Mouse (Mus musculus): ENCODE measurements at regions not wholly inside any gene's neighbourhood (a gene's known extent, or its start where the extent isn't known, plus 50 kb on each side); places are given as distances from the start of the nearest gene placed in this dataset.

DNA sequence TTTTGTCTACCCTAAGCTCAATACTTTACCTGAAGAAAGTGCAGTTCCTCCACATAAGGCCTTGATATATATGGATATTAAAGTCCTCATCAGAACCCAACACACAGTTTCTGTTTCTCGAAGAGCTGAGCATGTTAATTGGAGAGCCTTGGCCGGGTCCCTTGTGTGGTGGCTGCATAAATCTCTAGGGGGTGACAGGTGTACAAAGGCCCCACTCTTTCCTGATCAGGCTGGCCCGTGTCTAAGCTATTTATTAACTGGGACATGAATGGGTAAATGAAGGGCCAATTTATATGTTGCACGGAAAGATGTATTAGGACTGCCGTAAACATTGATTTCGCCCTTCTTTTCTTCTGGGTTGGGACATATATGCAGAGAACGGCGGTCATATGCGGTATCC lies 136.8 kb downstream of the Tex29 start:
- no peak for ATAC-seq
- in situ Hi-C loops (cut with MboI; ENCODE audit: low pct_unique_long_range_greater_than_20kb), result no loop called here
- CTCF ChIA-PET, result interaction anchor here (1.3 kb wide), 1 partner anchor 34 kb away, joined by 3 read pairs; no protein-coding TSS in a partner anchor
- POLR2A ChIA-PET, result no interaction called here
- H3K27me3 ChIP-seq, result peaks cover 12% of the 10 kb centered on the region
- no peak for TF ChIP-seq CTCF (IDR thresholded peaks at IDR 0.05)
- DNase-seq (ENCODE audit: low read depth, low spot score), result no peak

DNA sequence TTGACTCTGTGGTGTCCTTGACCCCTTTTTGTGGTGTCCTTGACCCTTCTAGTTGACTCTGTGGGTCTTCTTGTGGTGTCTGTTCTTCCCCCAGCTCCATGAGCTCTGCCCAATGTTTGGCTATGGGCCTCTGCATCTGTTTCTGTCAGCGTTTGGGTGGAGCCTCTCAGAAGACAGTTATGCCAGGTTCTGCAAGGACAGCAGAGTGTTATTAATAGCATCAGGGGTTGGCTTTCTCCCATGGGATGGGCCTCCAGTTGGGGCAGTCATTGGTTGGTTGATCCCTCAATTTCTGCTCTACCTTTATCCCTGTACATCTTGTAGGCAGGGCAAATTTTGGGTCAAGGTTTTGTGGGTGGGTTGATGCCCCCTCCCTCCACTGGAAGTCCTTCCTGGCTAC lies 138.8 kb downstream of the Tex29 start:
- DNase-seq (ENCODE audit: low read depth, low spot score), result no peak

DNA sequence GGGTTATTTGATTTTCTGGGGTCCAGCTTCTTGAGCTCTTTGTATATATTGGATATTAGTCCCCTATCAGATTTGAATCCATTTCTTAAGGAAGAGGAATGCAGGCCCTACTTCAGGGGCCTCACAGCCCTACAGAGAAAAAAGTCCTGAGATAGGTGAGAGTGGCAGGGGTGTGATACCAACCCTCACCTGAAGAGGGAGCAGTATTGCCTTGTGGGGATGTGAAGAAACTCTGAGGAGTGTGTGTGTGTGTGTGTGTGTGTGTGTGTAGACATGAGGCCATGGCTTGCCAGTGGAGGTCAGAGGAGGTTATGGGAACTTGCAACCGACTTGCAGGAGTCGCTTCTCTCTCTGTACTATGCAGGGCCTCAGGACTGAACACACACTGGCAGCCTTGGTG lies 141.2 kb downstream of the Tex29 start:
- DNase-seq (ENCODE audit: low read depth, low spot score) (no peak), ATAC-seq (no peak)
- peak; percentile 68 for TF ChIP-seq CTCF (IDR thresholded peaks at IDR 0.05)
- peaks cover 11% of the 10 kb centered on the region for H3K27me3 ChIP-seq
- ChIA-PET CTCF (no interaction called here), POLR2A (no interaction called here)
- in situ Hi-C loops (cut with MboI; ENCODE audit: low pct_unique_long_range_greater_than_20kb), result no loop called here

More for the DNA sequence above, 138.8 kb downstream of the Tex29 start:
- in situ Hi-C loops (cut with MboI; ENCODE audit: low pct_unique_long_range_greater_than_20kb), result no loop called here
- no peak for TF ChIP-seq CTCF (IDR thresholded peaks at IDR 0.05)
- H3K27me3 ChIP-seq, result peaks cover 11% of the 10 kb centered on the region
- ChIA-PET CTCF (no interaction called here), POLR2A (no interaction called here)
- no peak for ATAC-seq

DNA sequence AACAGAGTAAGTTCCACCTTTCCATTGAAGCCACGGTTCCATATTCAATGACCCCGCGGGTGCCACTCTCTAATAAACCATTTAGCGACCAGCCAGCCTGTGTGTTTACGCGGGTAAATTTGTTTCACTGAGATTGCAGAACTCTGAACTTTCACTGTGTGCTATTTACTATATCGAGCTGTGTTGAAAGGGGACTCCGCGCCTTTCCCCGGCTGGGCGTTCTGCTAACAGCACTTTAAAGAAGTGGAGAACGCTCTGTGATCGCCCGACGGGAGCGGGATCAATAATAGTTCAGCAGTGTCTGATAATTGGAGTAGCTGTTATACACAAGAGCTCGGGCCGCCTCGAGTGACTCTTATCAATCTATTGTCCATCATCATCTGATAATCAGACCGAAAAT lies 149.8 kb downstream of the Tex29 start:
- ChIA-PET POLR2A (no interaction called here), CTCF (interaction anchor here (0.7 kb wide), 1 partner anchor 20 kb away, joined by 3 read pairs; no protein-coding TSS in a partner anchor)
- peaks cover 32% of the 10 kb centered on the region for H3K27me3 ChIP-seq
- TF ChIP-seq CTCF (IDR thresholded peaks at IDR 0.05), result no peak
- in situ Hi-C loops (cut with MboI; ENCODE audit: low pct_unique_long_range_greater_than_20kb), result no loop called here
- ATAC-seq, result no peak
- DNase-seq (ENCODE audit: low read depth, low spot score), result no peak

DNA sequence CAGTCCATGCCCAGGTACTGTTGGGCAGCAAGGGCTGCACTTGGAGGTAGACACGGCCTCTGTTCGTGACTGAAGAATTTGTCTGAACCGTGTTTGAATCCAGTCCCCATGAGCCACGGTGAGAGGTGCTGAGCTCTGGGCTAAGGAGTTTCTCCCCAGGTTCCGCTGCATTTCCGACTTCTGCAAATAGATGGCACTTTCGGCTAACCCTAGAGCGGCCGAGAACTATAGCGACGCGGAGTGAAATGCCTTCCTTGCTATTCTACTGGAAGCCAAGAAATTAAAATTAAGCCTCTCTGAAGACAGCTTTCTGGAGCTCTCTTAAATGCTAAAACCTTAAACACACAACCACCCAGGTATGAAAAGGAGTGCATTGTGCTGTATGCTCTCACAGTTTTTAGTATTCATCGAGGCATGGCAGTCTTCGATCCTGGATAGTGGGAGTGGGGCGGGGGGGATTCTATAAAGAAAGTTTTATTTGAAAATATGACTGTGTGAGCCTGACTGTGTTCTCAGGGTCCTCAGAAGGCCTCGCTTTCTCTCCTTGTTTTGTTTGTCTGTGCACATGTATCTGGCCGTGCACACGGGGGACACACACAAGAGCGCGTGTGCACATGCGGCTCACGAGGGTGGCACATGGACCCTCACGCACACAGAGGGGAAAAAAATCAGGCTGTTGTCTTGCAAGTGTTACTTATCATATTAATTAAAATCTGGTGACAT lies 159.6 kb downstream of the Tex29 start:
- ChIA-PET CTCF (interaction anchor here (0.7 to 2.5 kb wide), 7 partner anchors 11 to 606 kb away, joined by 3 to 11 read pairs (median 5); no protein-coding TSS in a partner anchor), POLR2A (no interaction called here)
- peak; percentile 38 for ATAC-seq
- peak; percentile 82 for TF ChIP-seq CTCF (IDR thresholded peaks at IDR 0.05)
- in situ Hi-C loops (cut with MboI; ENCODE audit: low pct_unique_long_range_greater_than_20kb), result loop anchor here (5.0 kb wide), 1 partner anchor 562 kb away; no protein-coding TSS in a partner anchor
- peaks cover 20% of the 10 kb centered on the region for H3K27me3 ChIP-seq
- no peak for DNase-seq (ENCODE audit: low read depth, low spot score)

DNA sequence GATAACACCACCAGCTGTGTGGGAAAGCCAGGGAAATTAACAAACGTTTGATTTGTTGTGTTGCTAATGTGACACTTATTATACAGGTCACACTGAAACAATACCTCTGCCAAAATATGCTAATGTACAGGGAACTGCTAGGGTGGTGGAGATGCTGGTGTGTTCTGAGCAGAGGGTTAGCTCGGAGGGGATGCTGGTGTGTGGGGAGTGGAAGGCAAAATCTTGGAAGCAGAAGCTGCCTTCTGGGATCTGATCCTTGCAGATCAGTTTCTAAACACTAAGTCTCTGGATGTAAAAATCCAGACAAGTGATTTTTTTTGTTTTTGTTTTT lies 160.2 kb downstream of the Tex29 start:
- ATAC-seq, result no peak
- in situ Hi-C loops (cut with MboI; ENCODE audit: low pct_unique_long_range_greater_than_20kb), result no loop called here
- ChIA-PET CTCF (interaction anchor here (0.7 to 2.5 kb wide), 7 partner anchors 12 to 605 kb away, joined by 3 to 11 read pairs (median 5); no protein-coding TSS in a partner anchor), POLR2A (no interaction called here)
- TF ChIP-seq CTCF (IDR thresholded peaks at IDR 0.05), result no peak
- H3K27me3 ChIP-seq, result peaks cover 20% of the 10 kb centered on the region
- DNase-seq (ENCODE audit: low read depth, low spot score), result no peak

DNA sequence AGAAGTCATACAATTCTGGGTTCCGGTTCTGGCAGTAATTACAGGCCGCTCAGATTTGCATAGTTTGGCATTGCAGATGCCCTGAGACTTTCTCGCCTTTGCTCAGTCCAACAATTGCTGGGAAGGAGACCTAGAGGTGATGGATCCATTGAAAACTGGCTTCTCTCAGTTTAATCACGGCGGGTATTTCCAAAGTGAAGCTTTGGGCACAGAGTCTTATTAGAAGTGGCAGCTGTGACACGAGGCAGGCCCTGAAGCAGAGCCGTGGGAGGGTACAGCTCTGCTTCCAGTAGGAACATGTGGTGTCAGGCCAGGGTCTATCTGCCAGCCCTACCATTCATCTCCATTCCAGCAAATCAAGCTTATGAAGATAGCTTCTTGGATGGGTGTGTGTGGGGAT lies 164.0 kb downstream of the Tex29 start:
- ChIA-PET POLR2A (no interaction called here), CTCF (no interaction called here)

DNA sequence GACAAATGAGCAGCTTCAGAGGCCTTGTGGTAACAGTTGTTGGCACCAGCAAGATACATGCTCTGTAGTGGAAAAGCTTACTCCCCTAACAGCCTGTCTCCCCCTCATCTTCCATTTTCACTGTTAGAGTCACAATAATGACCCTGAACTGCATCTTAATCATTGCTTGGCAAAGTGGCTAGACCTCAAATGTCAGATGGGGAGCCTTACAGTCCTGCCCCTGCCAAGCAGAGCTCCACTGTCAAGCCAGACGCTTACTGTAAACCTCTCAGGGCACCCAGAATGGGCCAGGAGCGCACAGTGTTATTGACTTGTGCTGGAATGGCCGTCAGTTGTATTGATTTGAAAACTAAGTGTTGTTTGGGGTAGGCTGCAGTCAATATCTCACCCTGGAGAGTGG lies 172.5 kb downstream of the Tex29 start:
- TF ChIP-seq CTCF (IDR thresholded peaks at IDR 0.05), result no peak
- DNase-seq (ENCODE audit: low read depth, low spot score), result no peak
- ChIA-PET POLR2A (no interaction called here), CTCF (no interaction called here)
- ATAC-seq, result no peak
- in situ Hi-C loops (cut with MboI; ENCODE audit: low pct_unique_long_range_greater_than_20kb), result no loop called here
- peaks cover 5% of the 10 kb centered on the region for H3K27me3 ChIP-seq

More for the DNA sequence above, 164.0 kb downstream of the Tex29 start:
- in situ Hi-C loops (cut with MboI; ENCODE audit: low pct_unique_long_range_greater_than_20kb), result no loop called here
- H3K27me3 ChIP-seq, result peaks cover 3% of the 10 kb centered on the region
- DNase-seq (ENCODE audit: low read depth, low spot score) (no peak), ATAC-seq (no peak)
- no peak for TF ChIP-seq CTCF (IDR thresholded peaks at IDR 0.05)

DNA sequence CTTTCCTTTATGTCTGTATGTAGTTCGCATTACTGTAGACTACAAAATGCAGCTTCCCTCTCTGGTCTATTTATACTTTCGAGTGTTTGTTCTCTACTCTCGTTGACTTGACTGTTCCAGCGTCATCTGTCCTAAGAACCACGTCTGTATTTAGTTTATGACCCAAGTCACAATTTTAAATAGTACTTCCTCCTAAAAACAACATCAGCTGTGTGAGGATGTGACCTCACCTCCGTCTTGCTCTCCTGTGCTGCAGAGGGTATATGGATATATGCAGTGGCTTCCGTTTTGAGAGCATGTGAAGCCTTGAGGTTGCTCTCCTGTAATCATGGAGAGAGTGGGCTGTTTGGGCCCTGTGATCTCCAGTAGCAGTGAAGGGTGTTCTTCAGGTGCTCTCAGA lies 177.5 kb downstream of the Tex29 start:
- ChIA-PET POLR2A (no interaction called here), CTCF (no interaction called here)
- no peak for ATAC-seq
- no peak for TF ChIP-seq CTCF (IDR thresholded peaks at IDR 0.05)
- in situ Hi-C loops (cut with MboI; ENCODE audit: low pct_unique_long_range_greater_than_20kb), result no loop called here
- DNase-seq (ENCODE audit: low read depth, low spot score), result no peak
- H3K27me3 ChIP-seq, result peaks cover 5% of the 10 kb centered on the region

DNA sequence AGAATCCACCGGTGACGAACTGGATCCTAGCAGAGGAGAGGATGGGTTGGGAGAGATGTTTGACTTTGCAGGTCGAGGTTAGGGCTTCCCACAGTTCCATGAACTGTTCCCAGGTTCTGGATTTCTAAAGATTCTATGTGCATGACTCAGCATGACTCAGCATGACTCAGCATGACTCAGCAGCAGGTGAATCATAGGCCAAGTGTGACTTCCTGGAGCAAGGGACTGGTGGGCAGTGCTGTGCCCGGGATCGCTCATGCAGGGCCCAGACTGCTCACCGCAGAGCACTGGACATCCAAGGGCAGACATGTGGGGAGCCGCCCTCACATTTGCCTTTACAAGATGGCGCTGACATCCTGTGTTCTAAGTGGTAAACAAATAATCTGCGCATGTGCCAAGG lies 179.0 kb downstream of the Tex29 start:
- no peak for TF ChIP-seq CTCF (IDR thresholded peaks at IDR 0.05)
- peak; percentile 19 for DNase-seq (ENCODE audit: low read depth, low spot score)

DNA sequence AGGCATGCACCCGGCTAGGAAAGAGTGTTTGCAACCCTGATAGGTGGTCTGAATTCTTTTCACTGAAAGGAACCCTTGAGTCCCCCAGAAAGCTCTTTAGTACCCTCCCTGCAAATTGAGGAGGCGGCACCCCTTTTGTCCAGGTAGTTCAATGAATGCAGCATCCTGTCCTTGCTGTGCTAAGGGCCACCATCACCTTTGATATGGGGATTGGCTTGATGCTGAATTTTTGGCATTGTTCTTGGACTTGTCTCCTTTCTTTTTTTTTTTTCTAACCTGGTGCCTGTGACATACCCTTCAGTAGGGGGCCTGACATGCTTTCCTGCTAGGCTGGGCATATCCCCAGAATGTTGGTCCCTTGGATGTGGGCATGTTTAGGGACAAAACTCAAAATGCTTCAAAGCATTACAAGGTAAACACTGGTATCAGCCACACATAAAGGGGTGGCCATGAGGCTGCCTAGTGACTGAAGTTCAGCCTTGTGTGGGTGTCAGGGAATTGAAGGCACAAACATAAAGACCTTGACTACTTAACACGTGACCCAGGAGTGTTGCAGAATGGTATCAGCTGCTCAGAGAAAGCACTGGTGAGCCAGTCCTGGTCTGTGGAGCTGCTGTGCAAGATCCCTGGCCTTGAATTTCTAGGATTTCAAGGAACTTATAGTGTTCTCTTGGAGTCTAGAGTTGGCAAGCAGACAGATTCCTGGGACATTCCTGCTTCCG lies 183.6 kb downstream of the Tex29 start:
- CTCF ChIA-PET, result no interaction called here
- no peak for DNase-seq (ENCODE audit: low read depth, low spot score)

More for the DNA sequence above, 179.0 kb downstream of the Tex29 start:
- peak; percentile 62 for ATAC-seq
- CTCF ChIA-PET, result no interaction called here
- POLR2A ChIA-PET, result no interaction called here
- in situ Hi-C loops (cut with MboI; ENCODE audit: low pct_unique_long_range_greater_than_20kb), result no loop called here
- no peaks in the 10 kb centered on the region for H3K27me3 ChIP-seq

More for the DNA sequence above, 183.6 kb downstream of the Tex29 start:
- in situ Hi-C loops (cut with MboI; ENCODE audit: low pct_unique_long_range_greater_than_20kb), result no loop called here
- POLR2A ChIA-PET, result no interaction called here
- peaks cover 4% of the 10 kb centered on the region for H3K27me3 ChIP-seq
- no peak for ATAC-seq
- no peak for TF ChIP-seq CTCF (IDR thresholded peaks at IDR 0.05)
